In the genomic region with DNA sequence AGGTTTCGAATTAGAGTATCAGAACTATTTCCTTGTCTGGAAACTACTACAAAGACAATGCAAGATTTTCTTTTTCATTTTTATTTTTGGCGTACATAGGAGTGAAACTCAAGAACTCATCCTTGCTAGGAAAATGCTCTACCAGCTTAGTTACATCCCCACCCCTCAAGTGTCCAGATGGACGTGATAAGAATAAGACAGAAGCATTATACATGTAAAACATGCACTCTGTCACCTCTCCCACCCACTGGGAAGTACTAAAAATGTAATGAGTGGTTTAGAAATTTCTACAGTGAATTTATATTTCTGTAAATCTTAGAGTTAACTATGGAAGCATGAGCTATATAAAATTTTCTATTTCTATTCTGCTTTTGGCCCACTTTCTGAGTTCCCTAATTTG, we compare ENCODE assay signal across 18 mouse cellular contexts.
"Had no signal": no experiment of that assay in that cellular context is flagged by ENCODE, and none has a peak within 500 bp of the region (broad histone marks: within the 10 kb centered on the region; RNA-seq: fewer than 3 reads in every experiment).

No protein-coding gene starts in this region.

- H3K9ac ChIP-seq: liver, embryonic 15.5 days; stomach, embryonic 15.5 days had no signal

- H3K4me3 ChIP-seq: limb, embryonic 10.5 days; liver, embryonic 15.5 days; midbrain, embryonic 10.5 days; myocyte; stomach, embryonic 15.5 days had no signal

- H3K4me2 ChIP-seq: liver, embryonic 11.5 days; liver, embryonic 15.5 days; stomach, embryonic 15.5 days had no signal

- DNase-seq: kidney, adult 11 months; kidney, adult 9 months; kidney, postnatal 36 days; layer of hippocampus, adult 9-11 months; layer of hippocampus, postnatal 36 days; lung, adult 2 months; lung, postnatal 10 days; lung, postnatal 4 days; midbrain, embryonic 14.5 days; thymus, postnatal 36 days had no signal

- H3K27ac ChIP-seq: kidney, postnatal 0 days; limb, embryonic 10.5 days; liver, embryonic 15.5 days; midbrain, embryonic 10.5 days; stomach, embryonic 15.5 days had no signal

- H3K4me1 ChIP-seq: limb, embryonic 10.5 days; liver, embryonic 15.5 days; midbrain, embryonic 10.5 days; stomach, embryonic 15.5 days had no signal

- H3K9me3 ChIP-seq: limb, embryonic 10.5 days; liver, embryonic 15.5 days; midbrain, embryonic 10.5 days; stomach, embryonic 15.5 days had no signal

- H3K27me3 ChIP-seq: liver, embryonic 15.5 days; stomach, embryonic 15.5 days had no signal

- H3K36me3 ChIP-seq: limb, embryonic 10.5 days; liver, embryonic 15.5 days; midbrain, embryonic 10.5 days; stomach, embryonic 15.5 days had no signal

- ATAC-seq: inflammation-experienced regulatory T-cells, adult 6 months had no signal
